Mouse (Mus musculus) heart, postnatal 0 days (tissue): ENCODE results near the gene Vangl1. TPM values are rescaled to one million over a fixed set of nuclear protein-coding genes. Genes with fewer than 3 reads are reported as not detected.

ENCODE experiments used
- ATAC-seq: fragments of 200-750 bp; cut with Nextera tagmentation; 2 replicates; pipeline ENCODE4 v1.8.0; 2017; ENCODE audit warnings: low read depth, moderate number of reproducible peaks, moderate library complexity; ENCODE audit not compliant: insufficient read depth
- DNase-seq: peaks from one replicate; pipeline ENCODE4 v3.0.0-alpha.2; 2016; ENCODE audit warnings: low spot score
- H3K27ac ChIP-seq: fragments of 300-500 bp; sonication (generic); 2 replicates; pipeline ENCODE4 v1.5.1; 2014; ENCODE audit warnings: low read depth, mild to moderate bottlenecking
- H3K27me3 ChIP-seq: fragments of 300-500 bp; sonication (generic); 2 replicates; pipeline ENCODE4 v1.6.1; 2014; ENCODE audit warnings: low read length, mixed read lengths; ENCODE audit not compliant: control insufficient read depth, insufficient read depth
- H3K36me3 ChIP-seq: fragments of 300-500 bp; sonication (generic); replicated peaks from 2 replicates; pipeline ENCODE4 v1.6.1; 2014; ENCODE audit warnings: low read length, mixed read lengths; ENCODE audit not compliant: control insufficient read depth, insufficient read depth
- H3K4me1 ChIP-seq: fragments of 300-500 bp; sonication (generic); 2 replicates; pipeline ENCODE4 v1.6.1; 2014; ENCODE audit warnings: antibody characterized with exemption; ENCODE audit not compliant: control insufficient read depth, insufficient read depth
- H3K4me2 ChIP-seq: fragments of 300-500 bp; sonication (generic); 2 replicates; pipeline ENCODE4 v1.6.1; 2014; ENCODE audit warnings: low read depth, mild to moderate bottlenecking, low read length, moderate library complexity
- H3K4me3 ChIP-seq: fragments of 300-500 bp; sonication (generic); 2 replicates; pipeline ENCODE4 v1.5.1; 2014; ENCODE audit warnings: low read depth, low read length
- H3K9ac ChIP-seq: fragments of 300-500 bp; sonication (generic); replicated peaks from 2 replicates; pipeline ENCODE4 v1.6.1; 2014; ENCODE audit warnings: low read depth, low read length, mixed read lengths
- H3K9me3 ChIP-seq: fragments of 300-500 bp; sonication (generic); replicated peaks from 2 replicates; pipeline ENCODE4 v1.6.1; 2016; ENCODE audit warnings: low read length; ENCODE audit not compliant: control insufficient read depth
- CTCF ChIP-seq: IDR thresholded peaks from 2 replicates; pipeline ENCODE4 v1.5.1; 2016; ENCODE audit warnings: antibody characterized with exemption, control low read depth, low read depth
- EP300 ChIP-seq: IDR thresholded peaks from 2 replicates; pipeline ENCODE4 v1.6.1; 2016; ENCODE audit warnings: antibody characterized with exemption, low read depth
- WGBS: fragments of 180-500 bp; shearing (Covaris S2); extraction: QIAGEN DNeasy Blood & Tissue Kit; methylation state at CpG from one replicate; pipeline ENCODE4 v1.1.7; 2014; 5-methylcytosine and 5-hydroxymethylcytosine counted together
- polyA plus RNA-seq: library from polyadenylated mRNA; unstranded; fragments of >200 nt; fragmentation: Nextera tagmentation; extraction: Ambion mirVana; gene quantifications from 2 replicates; pipeline ENCODE4 v1.2.1, GENCODE M21; 2015
- total RNA-seq: library from RNA; depleted of rRNA; stranded (reverse); fragments of >200 nt; gene quantifications from 2 replicates; pipeline ENCODE4 v1.2.3, GENCODE M21; 2014; ENCODE audit warnings: low replicate concordance

The Vangl1 gene
- total and polyA plus RNA-seq, 2 experiments from 2014 or later: 12.4 to 37.5 TPM

DNA sequence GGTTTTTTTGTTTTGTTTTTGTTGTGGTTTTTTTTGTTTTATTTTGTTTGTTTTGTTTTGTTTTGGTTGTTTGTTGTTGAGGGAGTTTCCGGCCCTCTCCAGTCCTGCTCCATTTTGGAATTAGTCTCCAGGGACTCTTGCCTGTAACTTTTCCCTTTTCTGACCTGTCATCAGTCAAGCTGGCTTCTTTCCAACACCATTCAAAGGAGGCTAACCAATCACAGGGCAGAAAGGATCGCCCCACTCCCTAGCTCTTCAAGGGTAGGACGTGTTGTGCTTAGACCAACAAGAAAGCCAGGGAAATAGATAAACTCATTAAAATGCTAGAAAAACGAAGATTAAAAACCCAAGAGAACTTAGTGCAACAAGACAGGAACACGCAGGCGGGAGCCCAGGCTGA is 15.5 kb downstream of the Vangl1 start:
- TF ChIP-seq EP300 (no peak), CTCF (no peak)
- H3K27me3 ChIP-seq: no peaks in the 10 kb centered on the region
- H3K4me3 ChIP-seq: no peak overlapping the region
- H3K4me1 ChIP-seq: peaks cover 39% of the 10 kb centered on the region
- 10% methylated on average over 6 of the region's 6 CpGs for WGBS
- ATAC-seq (peak; percentile 66), DNase-seq (peak; percentile 81)
- H3K9ac ChIP-seq: no peak overlapping the region
- H3K27ac ChIP-seq: peak overlapping the region; percentile 51; the same call in 1 of the 2 replicates
- H3K36me3 ChIP-seq: peaks cover 33% of the 10 kb centered on the region
- H3K9me3 ChIP-seq: no peaks in the 10 kb centered on the region
- peak overlapping the region; percentile 44; the same call in 1 of the 2 replicates for H3K4me2 ChIP-seq

GRCm38 (mm10) chr3:102187401-102187800 is 17.1 kb downstream of the Vangl1 start:
- H3K4me1 ChIP-seq: peaks cover 25% of the 10 kb centered on the region
- H3K9ac ChIP-seq: no peak overlapping the region
- TF ChIP-seq EP300 (no peak), CTCF (no peak)
- H3K4me2 ChIP-seq: no peak overlapping the region
- H3K27ac ChIP-seq: no peak overlapping the region
- H3K4me3 ChIP-seq: no peak overlapping the region
- DNase-seq (no peak), ATAC-seq (no peak)
- peaks cover 44% of the 10 kb centered on the region for H3K36me3 ChIP-seq
- no peaks in the 10 kb centered on the region for H3K27me3 ChIP-seq
- 76% methylated on average over 4 of the region's 4 CpGs for whole genome bisulfite sequencing
- no peaks in the 10 kb centered on the region for H3K9me3 ChIP-seq

GRCm38 (mm10) chr3:102184721-102185120 is 19.8 kb downstream of the Vangl1 start:
- Histone ChIP-seq H3K27me3 (no peaks in the 10 kb centered on the region), H3K9ac (no peak overlapping the region), H3K36me3 (peaks cover 56% of the 10 kb centered on the region), H3K9me3 (no peaks in the 10 kb centered on the region), H3K4me3 (no peak overlapping the region), H3K4me1 (peaks cover 22% of the 10 kb centered on the region), H3K27ac (no peak overlapping the region), H3K4me2 (no peak overlapping the region)
- DNase-seq (no peak), ATAC-seq (no peak)
- WGBS: 58% methylated on average over 5 of the region's 5 CpGs
- TF ChIP-seq CTCF: no peak
- no peak for TF ChIP-seq EP300

DNA sequence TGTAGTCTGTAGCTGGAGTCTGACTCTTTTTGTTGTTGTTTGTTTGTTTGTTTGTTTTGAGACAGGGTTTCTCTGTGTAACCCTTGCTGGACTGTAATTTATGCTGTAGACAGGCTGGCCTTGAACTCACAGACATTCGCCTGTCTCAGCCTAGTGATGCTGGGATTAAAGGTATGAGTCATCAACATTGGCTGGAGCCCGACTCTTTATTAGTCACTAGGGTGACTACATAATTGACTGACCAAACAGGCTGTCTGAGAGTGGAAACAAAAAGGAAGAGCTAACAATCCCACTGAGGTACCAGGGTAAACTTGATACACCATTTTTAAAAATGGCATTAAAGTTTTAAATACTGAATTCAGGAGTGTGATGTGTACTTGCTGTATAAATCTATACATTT is 21.9 kb downstream of the Vangl1 start:
- Histone ChIP-seq H3K9ac (no peak overlapping the region), H3K4me1 (peaks cover 9% of the 10 kb centered on the region; the same call in 1 of the 2 replicates), H3K27ac (no peak overlapping the region), H3K4me2 (no peak overlapping the region), H3K36me3 (peaks cover 44% of the 10 kb centered on the region), H3K4me3 (no peak overlapping the region), H3K9me3 (no peaks in the 10 kb centered on the region), H3K27me3 (no peaks in the 10 kb centered on the region)
- TF ChIP-seq EP300: no peak
- no peak for TF ChIP-seq CTCF
- WGBS: 83% methylated on average over 2 of the region's 2 CpGs
- DNase-seq (no peak), ATAC-seq (no peak)

DNA sequence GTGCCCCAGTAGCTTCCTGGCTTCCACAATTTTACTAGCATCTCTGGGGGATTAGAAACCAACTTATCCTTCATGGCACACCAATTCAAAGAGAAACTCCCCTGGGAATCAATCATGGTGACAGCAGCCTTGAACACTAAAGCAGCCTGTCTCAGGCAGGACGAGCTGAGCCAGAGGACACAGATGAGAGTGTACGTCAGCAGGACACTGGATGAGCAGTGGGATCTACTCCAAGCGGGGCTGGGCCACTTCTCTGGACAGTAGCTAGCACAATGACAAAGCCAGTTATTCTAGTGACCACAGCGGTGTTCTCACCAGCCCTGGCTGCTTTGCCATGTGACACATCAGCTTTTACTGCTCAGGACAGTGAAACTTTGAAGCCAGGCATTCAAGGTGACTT is 23.3 kb downstream of the Vangl1 start:
- Histone ChIP-seq H3K36me3 (peaks cover 31% of the 10 kb centered on the region), H3K9ac (no peak overlapping the region), H3K4me3 (no peak overlapping the region), H3K27ac (0 out of 2 replicates have a peak overlapping the region, but pooled peaks have one; percentile 35), H3K27me3 (no peaks in the 10 kb centered on the region), H3K4me1 (peaks cover 9% of the 10 kb centered on the region; the same call in 1 of the 2 replicates), H3K4me2 (no peak overlapping the region), H3K9me3 (no peaks in the 10 kb centered on the region)
- TF ChIP-seq EP300 (no peak), CTCF (no peak)
- 0 out of 2 replicates have a peak, but pooled peaks have one; percentile 34 for ATAC-seq
- 65% methylated on average over 4 of the region's 4 CpGs for WGBS
- DNase-seq: no peak

DNA sequence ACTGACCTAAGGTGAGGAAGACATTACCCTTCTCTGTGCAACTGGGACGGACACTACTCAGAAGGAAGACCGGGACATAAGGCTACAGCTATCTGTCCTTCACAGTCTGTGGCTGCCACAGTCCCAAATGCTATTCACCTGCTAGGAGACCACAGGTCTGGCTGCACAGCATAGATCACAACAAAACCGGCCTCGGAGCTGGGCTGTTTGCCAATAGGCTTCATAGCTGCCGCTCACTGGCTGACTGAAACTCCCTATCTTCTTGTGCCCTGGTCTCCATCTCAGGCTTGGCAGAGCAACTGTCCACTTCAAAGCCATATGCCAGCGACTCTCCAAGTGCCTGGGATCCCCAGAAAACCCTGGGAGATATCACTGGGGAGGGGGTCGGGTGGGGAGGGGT is 23.7 kb downstream of the Vangl1 start:
- Histone ChIP-seq H3K27me3 (no peaks in the 10 kb centered on the region), H3K36me3 (peaks cover 30% of the 10 kb centered on the region), H3K4me2 (no peak overlapping the region), H3K27ac (0 out of 2 replicates have a peak overlapping the region, but pooled peaks have one; percentile 35), H3K4me3 (no peak overlapping the region), H3K9ac (no peak overlapping the region), H3K9me3 (no peaks in the 10 kb centered on the region), H3K4me1 (peaks cover 9% of the 10 kb centered on the region; the same call in 1 of the 2 replicates)
- 32% methylated on average over 7 of the region's 7 CpGs for WGBS
- DNase-seq (peak; percentile 83), ATAC-seq (peak; percentile 85)
- no peak for TF ChIP-seq EP300
- TF ChIP-seq CTCF: no peak
